9 mouse cellular contexts compared by ENCODE assay signal in genomic region chr12:17666616-17667015, GRCm38 (mm10). TPM values are rescaled to one million over a fixed set of nuclear protein-coding genes. Genes with fewer than 3 reads are reported as not detected.
DNase-seq lines count a peak whose midpoint lies in the region; ATAC-seq and TF ChIP-seq lines count a peak whose summit lies in the region.
"Had no signal": no experiment of that assay in that cellular context is flagged by ENCODE, and none has a peak within 500 bp of the region (broad histone marks: within the 10 kb centered on the region; RNA-seq: fewer than 3 reads in every experiment).

No protein-coding gene starts in this region.

- TF ChIP-seq EP300 in heart, adult 2 months (IDR thresholded peaks at IDR 0.05; ENCODE audit: insufficient read depth, low read depth, low read length): no peak

- H3K4me1 ChIP-seq in heart, adult 2 months (ENCODE audit: control insufficient read depth, insufficient read depth, low read length): no peaks in the 10 kb centered on the region
- no peaks in the 10 kb centered on the region for H3K4me1 ChIP-seq in intestine, postnatal 0 days (replicated peaks; ENCODE audit: control insufficient read depth, insufficient read depth, low read length)
- peaks cover 1% of the 10 kb centered on the region for H3K4me1 ChIP-seq in forebrain, embryonic 16.5 days (replicated peaks; ENCODE audit: control insufficient read depth, insufficient read depth, low read length)
- H3K4me1 ChIP-seq in midbrain, embryonic 16.5 days (ENCODE audit: control insufficient read depth, insufficient read depth, low read length): no peaks in the 10 kb centered on the region

- H3K9ac ChIP-seq in heart, adult 2 months (ENCODE audit: low read depth, low read length): no peak overlapping the region
- H3K9ac ChIP-seq in intestine, postnatal 0 days (ENCODE audit: low read depth, low read length): no peak overlapping the region
- H3K9ac ChIP-seq in forebrain, embryonic 16.5 days (replicated peaks; ENCODE audit: low read depth, low read length): no peak overlapping the region
- no peak overlapping the region for H3K9ac ChIP-seq in midbrain, embryonic 16.5 days (ENCODE audit: low read depth, low read length)

- no peaks in the 10 kb centered on the region for H3K79me2 ChIP-seq in heart, adult 2 months (replicated peaks; ENCODE audit: control insufficient read depth, insufficient read depth, low read length)

- H3K9me3 ChIP-seq in intestine, postnatal 0 days (ENCODE audit: control insufficient read depth): no peaks in the 10 kb centered on the region
- H3K9me3 ChIP-seq in forebrain, embryonic 16.5 days (ENCODE audit: control insufficient read depth, low read length): no peaks in the 10 kb centered on the region
- no peaks in the 10 kb centered on the region for H3K9me3 ChIP-seq in midbrain, embryonic 16.5 days (replicated peaks; ENCODE audit: control insufficient read depth, low read length, poor library complexity, severe bottlenecking)

- intact Hi-C loops in heart, adult 2 months (cut with DNase I): loop anchor here (5.0 kb wide), 1 partner anchor 131 kb away; no protein-coding TSS in a partner anchor
- intact Hi-C loops in heart, postnatal 25 days (cut with DNase I): loop anchor here (5.0 to 10.0 kb wide), 2 partner anchors 112 to 131 kb away; no protein-coding TSS in a partner anchor

- H3K4me2 ChIP-seq in intestine, postnatal 0 days (replicated peaks; ENCODE audit: low read depth): no peak overlapping the region
- no peak overlapping the region for H3K4me2 ChIP-seq in forebrain, embryonic 16.5 days (ENCODE audit: low read length)
- H3K4me2 ChIP-seq in midbrain, embryonic 16.5 days (ENCODE audit: low read length): no peak overlapping the region

- TF ChIP-seq POLR2A in heart, adult 2 months (IDR thresholded peaks at IDR 0.05; ENCODE audit: insufficient read depth, low read depth, low read length): no peak

- peak; percentile 76 for TF ChIP-seq CTCF in heart, adult 2 months (IDR thresholded peaks at IDR 0.05)
- peak; percentile 67 for TF ChIP-seq CTCF in intestine, postnatal 0 days (IDR thresholded peaks at IDR 0.05; ENCODE audit: low read depth)

- H3K27ac ChIP-seq in heart, adult 2 months: no peak overlapping the region
- no peak overlapping the region for H3K27ac ChIP-seq in intestine, postnatal 0 days (ENCODE audit: low read depth, low read length)
- H3K27ac ChIP-seq in forebrain, embryonic 16.5 days (ENCODE audit: low read length): no peak overlapping the region
- no peak overlapping the region for H3K27ac ChIP-seq in midbrain, embryonic 16.5 days (ENCODE audit: low read length)

- H3K36me3 ChIP-seq in heart, adult 2 months (ENCODE audit: control insufficient read depth, insufficient read depth, low read length): no peaks in the 10 kb centered on the region
- H3K36me3 ChIP-seq in intestine, postnatal 0 days (ENCODE audit: control insufficient read depth, insufficient read depth): no peaks in the 10 kb centered on the region
- H3K36me3 ChIP-seq in forebrain, embryonic 16.5 days (ENCODE audit: control insufficient read depth, insufficient read depth): no peaks in the 10 kb centered on the region
- H3K36me3 ChIP-seq in midbrain, embryonic 16.5 days (ENCODE audit: control insufficient read depth, insufficient read depth, low read length): no peaks in the 10 kb centered on the region

- peak; percentile 33 to 40 for DNase-seq in heart, adult 2 months
- DNase-seq in heart, postnatal 25 days (ENCODE audit: low spot score): no peak
- peak; percentile 17 for DNase-seq in ES-CJ7 (ENCODE audit: low read depth, low spot score)
- DNase-seq in lung, postnatal 10 days: peak; percentile 63
- DNase-seq in layer of hippocampus, postnatal 10 days (ENCODE audit: low spot score in 2 of 2): no peak

- ATAC-seq in intestine, postnatal 0 days: 0 out of 2 replicates have a peak, but pooled peaks have one; percentile 26
- ATAC-seq in forebrain, embryonic 16.5 days: no peak
- ATAC-seq in midbrain, embryonic 16.5 days: no peak

- H3K4me3 ChIP-seq in heart, adult 2 months: no peak overlapping the region
- H3K4me3 ChIP-seq in intestine, postnatal 0 days (ENCODE audit: low read depth, low read length): no peak overlapping the region
- no peak overlapping the region for H3K4me3 ChIP-seq in forebrain, embryonic 16.5 days (replicated peaks; ENCODE audit: low read length)
- H3K4me3 ChIP-seq in midbrain, embryonic 16.5 days (ENCODE audit: low read depth, low read length): no peak overlapping the region
- H3K4me3 ChIP-seq: myocyte had no signal

- no peaks in the 10 kb centered on the region for H3K27me3 ChIP-seq in heart, adult 2 months (ENCODE audit: control insufficient read depth, insufficient read depth, low read length)
- no peaks in the 10 kb centered on the region for H3K27me3 ChIP-seq in intestine, postnatal 0 days (replicated peaks; ENCODE audit: control insufficient read depth, insufficient read depth, low read length)
- no peaks in the 10 kb centered on the region for H3K27me3 ChIP-seq in forebrain, embryonic 16.5 days (replicated peaks; ENCODE audit: control insufficient read depth, insufficient read depth, low read length)
- no peaks in the 10 kb centered on the region for H3K27me3 ChIP-seq in midbrain, embryonic 16.5 days (ENCODE audit: control insufficient read depth, insufficient read depth, low read depth, low read length)

- WGBS in heart, adult 2 months: 69% methylated on average over 2 of the region's 2 CpGs
- 84% methylated on average over 2 of the region's 2 CpGs for WGBS in intestine, postnatal 0 days
- WGBS in forebrain, embryonic 16.5 days: 87% methylated on average over 2 of the region's 2 CpGs
- WGBS in midbrain, embryonic 16.5 days: 79% methylated on average over 2 of the region's 2 CpGs

RNA-seq across cellular contexts. Expression of gene Hpcal1, which starts 24.0 kb away (rescaled TPM):
- 10 to 100 TPM; 16.3 to 21.5 TPM for total RNA-seq in heart, adult 2 months (2021)
- 37.9 and 41.9 TPM in 2 replicates for polyA plus RNA-seq in heart, adult 2 months (2012; rRNA removed)
- 10 to 100 TPM; 15.3 to 20.8 TPM for total RNA-seq in heart, postnatal 25 days (2021)
- 32.3 and 35.4 TPM in 2 replicates for polyA plus RNA-seq in intestine, postnatal 0 days (2015; fragmentation: Nextera tagmentation; extraction: Ambion mirVana)
- 34.6 and 47.1 TPM in 2 replicates for polyA plus RNA-seq in forebrain, embryonic 16.5 days (2015; fragmentation: Nextera tagmentation; extraction: Ambion mirVana)
- total RNA-seq in layer of hippocampus, postnatal 10 days (2021): 10 to 100 TPM; 41.4 to 44.5 TPM
- 97.2 and 107 TPM in 2 replicates for polyA plus RNA-seq in midbrain, embryonic 16.5 days (2015; fragmentation: Nextera tagmentation; extraction: Ambion mirVana)

Comparison
In these comparisons a context has a peak if more than half of its experiments do, and no peak if none do; other contexts are left out.
1. DNase-seq: peak in heart, adult 2 months (2 of 2), ES-CJ7 (single experiment) and lung, postnatal 10 days (single experiment); none in heart, postnatal 25 days (single experiment) and layer of hippocampus, postnatal 10 days (0 of 2).